Mouse (Mus musculus) lung, adult 2 months (tissue): Measurements from ENCODE around the gene Gabpa.

ENCODE experiments used
- CTCF ChIP-seq: fragments of 200-500 bp; IDR thresholded peaks from 2 replicates; pipeline ENCODE4 v1.5.1; 2011; ENCODE audit warnings: mild to moderate bottlenecking, low read length, control low read depth; ENCODE audit not compliant: insufficient read depth
- POLR2A ChIP-seq: fragments of 200-500 bp; IDR thresholded peaks from 2 replicates; pipeline ENCODE4 v1.6.1; 2011; ENCODE audit warnings: low read depth, mild to moderate bottlenecking, control low read depth, low read length, borderline replicate concordance; ENCODE audit errors: extremely low read depth

DNA sequence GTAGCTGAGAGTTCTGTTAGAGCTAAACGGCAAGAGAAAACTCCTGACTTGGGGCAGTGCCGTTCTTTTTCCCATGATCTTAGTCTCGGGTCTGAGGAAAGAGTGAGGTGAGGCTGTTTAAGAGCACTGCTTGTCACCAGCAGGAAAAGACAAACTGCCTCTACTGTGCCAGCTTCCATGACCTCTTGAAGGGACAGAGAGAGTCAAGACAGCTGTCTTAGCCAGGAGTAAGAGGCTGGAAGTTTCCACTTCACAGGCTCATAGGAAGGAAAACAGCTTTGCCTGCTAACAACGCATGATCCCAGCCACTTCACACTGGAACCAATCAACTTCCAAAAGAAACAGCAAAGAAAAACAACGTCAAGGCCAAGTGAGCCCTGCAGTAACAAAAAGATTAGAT is 3.0 kb upstream of the Gabpa start:
- TF ChIP-seq CTCF (no peak), POLR2A (no peak)
